Mouse (Mus musculus) MEL (cell line): ENCODE measurements around the gene D630039A03Rik. TPM values are rescaled to one million over a fixed set of nuclear protein-coding genes. Genes with fewer than 3 reads are reported as not detected.

Experiments
- DNase-seq: peaks from one replicate; pipeline ENCODE4 v3.0.0; 2011; ENCODE audit warnings: low read depth, low spot score
- H3K27ac ChIP-seq: 2 replicates; pipeline ENCODE4 v1.5.1; 2012; ENCODE audit warnings: low read depth, mild to moderate bottlenecking, control low read depth, low read length, moderate library complexity; ENCODE audit not compliant: control insufficient read depth
- H3K27me3 ChIP-seq, 2 experiments: fragments of 150-350 bp in 1 of 2; sonication (generic) in 1 of 2; 2 replicates each; pipeline ENCODE4 v1.6.1; 2012; ENCODE audit warnings: low read length in 2 of 2, mild to moderate bottlenecking in 2 of 2, improper control_type of control experiment in 1 of 2, moderate library complexity in 1 of 2; ENCODE audit not compliant: insufficient read depth in 2 of 2, control insufficient read depth in 1 of 2
- H3K36me3 ChIP-seq, 2 experiments: 2 replicates each; pipeline ENCODE4 v1.6.1; 2012 to 2014; ENCODE audit warnings: low read length in 2 of 2, improper control_type of control experiment in 1 of 2, inconsistent platforms in 1 of 2, mild to moderate bottlenecking in 1 of 2; ENCODE audit not compliant: insufficient read depth in 2 of 2, control insufficient read depth in 1 of 2
- H3K4me1 ChIP-seq, 2 experiments: fragments of 150-350 bp in 1 of 2; sonication (generic) in 1 of 2; 2 replicates each; pipeline ENCODE4 v1.6.1; 2012; ENCODE audit warnings: low read length in 2 of 2, improper control_type of control experiment in 1 of 2, mild to moderate bottlenecking in 1 of 2; ENCODE audit not compliant: insufficient read depth in 2 of 2, control insufficient read depth in 1 of 2
- H3K4me3 ChIP-seq, 2 experiments: fragments of 150-350 bp in 1 of 2; sonication (generic) in 1 of 2; 2 replicates each; pipeline ENCODE4 v1.5.1; 2012; ENCODE audit warnings: low read depth in 2 of 2, low read length in 2 of 2, mild to moderate bottlenecking in 2 of 2, moderate library complexity in 2 of 2, control low read depth in 1 of 2, improper control_type of control experiment in 1 of 2; ENCODE audit not compliant: control insufficient read depth in 1 of 2, insufficient read depth in 1 of 2
- H3K79me2 ChIP-seq: 2 replicates; pipeline ENCODE4 v1.6.1; 2012; ENCODE audit warnings: mild to moderate bottlenecking, low read length, moderate library complexity; ENCODE audit not compliant: control insufficient read depth, poor library complexity, insufficient read depth
- H3K9ac ChIP-seq: 2 replicates; pipeline ENCODE4 v1.6.1; 2012; ENCODE audit warnings: low read depth, mild to moderate bottlenecking, control low read depth, low read length, moderate library complexity; ENCODE audit not compliant: control insufficient read depth, poor library complexity, severe bottlenecking
- H3K9me3 ChIP-seq: fragments of 150-350 bp; sonication (generic); replicated peaks from 2 replicates; pipeline ENCODE4 v1.6.1; 2012; ENCODE audit warnings: mild to moderate bottlenecking, low read length, improper control_type of control experiment, moderate library complexity; ENCODE audit not compliant: insufficient read depth
- E2F4 ChIP-seq: IDR thresholded peaks from 2 replicates; pipeline ENCODE4 v1.6.1; 2011; ENCODE audit warnings: low read depth, low read length, improper control_type of control experiment, borderline replicate concordance
- EP300 ChIP-seq, 2 experiments: IDR thresholded peaks; 2 replicates each; pipeline ENCODE4 v1.6.1; 2011; ENCODE audit warnings: improper control_type of control experiment in 2 of 2, low read length in 2 of 2, low read depth in 1 of 2, mild to moderate bottlenecking in 1 of 2
- JUND ChIP-seq: IDR thresholded peaks from 2 replicates; pipeline ENCODE4 v1.6.1; 2011; ENCODE audit warnings: low read depth, mild to moderate bottlenecking, improper control_type of control experiment, low read length
- MAX ChIP-seq: IDR thresholded peaks from 2 replicates; pipeline ENCODE4 v1.6.1; 2011; ENCODE audit warnings: low read length, improper control_type of control experiment
- MAZ ChIP-seq: IDR thresholded peaks from 2 replicates; pipeline ENCODE4 v1.6.1; 2012; ENCODE audit warnings: low read depth, mild to moderate bottlenecking, inconsistent platforms, low read length, improper control_type of control experiment
- MEF2A ChIP-seq: IDR thresholded peaks from 2 replicates; pipeline ENCODE4 v1.6.1; 2014; ENCODE audit warnings: low read depth, mild to moderate bottlenecking, inconsistent platforms, low read length, improper control_type of control experiment; ENCODE audit not compliant: poor library complexity, insufficient replicate concordance, severe bottlenecking; ENCODE audit errors: extremely low read depth
- MXI1 ChIP-seq: IDR thresholded peaks from 2 replicates; pipeline ENCODE4 v1.6.1; 2011; ENCODE audit warnings: mild to moderate bottlenecking, low read depth, low read length, improper control_type of control experiment
- MYC ChIP-seq: IDR thresholded peaks from 2 replicates; pipeline ENCODE4 v1.6.1; 2011; ENCODE audit warnings: low read depth, mild to moderate bottlenecking, low read length, improper control_type of control experiment, moderate library complexity
- POLR2AphosphoS5 ChIP-seq: IDR thresholded peaks from 2 replicates; pipeline ENCODE4 v1.6.1; 2012; ENCODE audit warnings: low read depth, borderline replicate concordance, mild to moderate bottlenecking, inconsistent platforms, low read length, moderate library complexity, mixed read lengths
- RAD21 ChIP-seq: IDR thresholded peaks from 2 replicates; pipeline ENCODE4 v1.6.1; 2011; ENCODE audit warnings: mild to moderate bottlenecking, low read depth, low read length, improper control_type of control experiment
- RCOR1 ChIP-seq: IDR thresholded peaks from 2 replicates; pipeline ENCODE4 v1.6.1; 2012; ENCODE audit warnings: low read depth, mild to moderate bottlenecking, inconsistent platforms, low read length, improper control_type of control experiment
- TCF12 ChIP-seq: IDR thresholded peaks from 2 replicates; pipeline ENCODE4 v1.6.1; 2014; ENCODE audit warnings: low read depth, mild to moderate bottlenecking, inconsistent platforms, low read length, improper control_type of control experiment, moderate library complexity
- UBTF ChIP-seq: IDR thresholded peaks from 2 replicates; pipeline ENCODE4 v1.6.1; 2012; ENCODE audit warnings: low read depth, mild to moderate bottlenecking, inconsistent platforms, low read length, improper control_type of control experiment, moderate library complexity, borderline replicate concordance; ENCODE audit not compliant: insufficient read depth
- USF2 ChIP-seq, 2 experiments: IDR thresholded peaks; 2 replicates each; pipeline ENCODE4 v1.6.1; 2011 to 2012; ENCODE audit warnings: improper control_type of control experiment in 2 of 2, low read length in 2 of 2, borderline replicate concordance in 1 of 2, inconsistent platforms in 1 of 2, low read depth in 1 of 2, mild to moderate bottlenecking in 1 of 2; ENCODE audit not compliant: insufficient read depth in 1 of 2
- polyA plus RNA-seq, 2 experiments: library from polyadenylated mRNA; stranded (reverse) in 1 of 2; unstranded in 1 of 2; fragments of >175 nt in 1 of 2; fragments of >200 nt in 1 of 2; gene quantifications; 2 replicates each; pipeline versions ENCODE4 v1.2.1 to v1.2.4; 2012; ENCODE audit warnings: low replicate concordance in 2 of 2, low read depth in 1 of 2; ENCODE audit not compliant: insufficient read length in 2 of 2, insufficient read depth in 1 of 2, missing spikeins in 1 of 2
- total RNA-seq: library from RNA; depleted of rRNA; stranded (reverse); fragments of 300-350 nt; gene quantifications from 2 replicates; pipeline ENCODE4 v1.2.3, GENCODE M21; 2012

Gene D630039A03Rik
- total and polyA plus RNA-seq, 3 experiments: not detected

DNA sequence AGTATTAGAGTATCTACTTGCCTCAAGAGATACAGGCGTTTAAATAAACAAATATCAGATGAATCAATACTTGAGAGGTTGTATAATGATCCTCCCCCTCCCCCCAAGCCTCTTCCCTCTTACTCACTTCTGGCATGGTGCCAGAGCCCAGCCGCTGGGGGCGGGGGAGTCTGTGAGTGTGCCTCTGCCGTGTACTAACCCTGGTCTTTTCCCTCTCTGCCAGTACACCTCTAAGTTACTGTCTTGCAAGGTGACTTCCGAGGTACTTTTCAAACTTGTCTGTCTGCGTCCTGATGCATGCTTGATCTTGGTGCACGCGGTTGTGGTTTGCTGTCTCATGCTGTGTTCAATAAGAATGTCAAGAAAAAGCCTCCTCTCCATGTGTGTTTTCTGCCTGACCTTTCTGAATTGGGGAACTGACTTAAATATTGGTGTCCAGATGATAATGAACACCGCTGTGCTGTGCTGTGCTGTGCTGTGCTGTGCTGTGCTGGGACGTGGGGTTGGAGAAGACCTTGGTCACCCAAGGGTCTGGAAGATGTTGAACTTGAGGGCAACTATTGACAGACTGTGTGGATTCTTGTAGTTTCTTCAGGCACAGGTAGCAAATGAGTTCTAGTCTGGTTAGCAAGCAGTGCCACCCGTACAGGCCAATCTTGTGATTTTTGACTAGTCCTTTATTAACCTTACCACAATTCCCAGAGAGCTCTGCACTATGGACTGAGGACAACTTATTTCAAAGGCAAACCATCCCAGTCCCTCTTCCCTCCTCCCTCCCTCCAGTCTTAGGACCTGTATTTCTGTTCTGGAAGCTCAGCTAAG, 29.8 kb downstream of the D630039A03Rik start:
- H3K9me3 ChIP-seq: no peaks in the 10 kb centered on the region
- peak; percentile 56 for DNase-seq

DNA sequence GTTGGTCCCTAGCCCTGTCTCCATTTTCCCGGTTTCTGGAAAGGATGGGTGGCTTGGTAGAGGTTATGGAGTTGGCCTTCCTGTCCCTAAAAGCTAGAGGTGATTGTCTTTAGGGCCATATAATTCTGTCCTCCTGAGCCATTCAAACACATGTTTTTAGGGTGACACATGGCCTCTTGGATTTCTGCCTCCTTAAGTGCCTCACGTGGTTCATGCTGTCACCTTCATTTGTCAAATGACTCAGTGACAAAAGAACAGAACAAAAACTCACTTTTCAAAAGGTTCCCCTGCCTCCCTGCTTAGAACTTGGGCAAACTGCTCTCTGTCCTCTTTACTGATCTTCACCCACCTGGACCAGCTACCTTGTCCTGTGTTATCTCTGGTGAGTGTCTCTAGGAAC, 30.9 kb downstream of the D630039A03Rik start:
- H3K9ac ChIP-seq: no peak overlapping the region
- no peaks in the 10 kb centered on the region for H3K36me3 ChIP-seq
- no peak overlapping the region for H3K27ac ChIP-seq
- no peaks in the 10 kb centered on the region for H3K27me3 ChIP-seq
- H3K4me1 ChIP-seq: peaks cover 0 to 5% of the 10 kb centered on the region in 2 experiments; a peak in 2 of 4 replicates
- no peak for TF ChIP-seq RAD21
- TF ChIP-seq, all 39 proteins: peak for 0
- Histone ChIP-seq H3K9me3 (no peaks in the 10 kb centered on the region), H3K4me3 (no peak overlapping the region), H3K79me2 (no peaks in the 10 kb centered on the region)
- no peak for DNase-seq

More for the DNA sequence above, 29.8 kb downstream of the D630039A03Rik start:
- no peaks in the 10 kb centered on the region for H3K36me3 ChIP-seq
- H3K27ac ChIP-seq: no peak overlapping the region
- TF ChIP-seq RCOR1 (no peak), MXI1 (0 out of 2 replicates have a peak, but pooled peaks have one; percentile 23), MAX (no peak), MYC (peak; percentile 68; the same call in 1 of the 2 replicates), MAZ (0 out of 2 replicates have a peak, but pooled peaks have one; percentile 35), MEF2A (no peak), JUND (no peak), E2F4 (no peak), UBTF (no peak), EP300 (IDR thresholded peaks at IDR 0.05; ENCODE audit: low read depth in 1 of 2, low read length in 2 of 2) (peak in 1 of 2 experiments; percentile 19; a peak in 1 of 4 replicates), TCF12 (no peak), USF2 (IDR thresholded peaks at IDR 0.05; ENCODE audit: borderline replicate concordance in 1 of 2, insufficient read depth in 1 of 2, low read depth in 1 of 2, low read length in 2 of 2) (no peak), POLR2AphosphoS5 (no peak)
- H3K9ac ChIP-seq: no peak overlapping the region
- H3K27me3 ChIP-seq: no peaks in the 10 kb centered on the region
- H3K4me1 ChIP-seq: peaks cover 0 to 5% of the 10 kb centered on the region in 2 experiments; a peak in 2 of 4 replicates
- 0 out of 4 replicates have a peak overlapping the region, but pooled peaks of 1 of the 2 experiments have one; percentile 11 for H3K4me3 ChIP-seq
- H3K79me2 ChIP-seq: no peaks in the 10 kb centered on the region
